Mouse (Mus musculus): ENCODE data around the gene Cc2d1a.

Gene Cc2d1a

DNA sequence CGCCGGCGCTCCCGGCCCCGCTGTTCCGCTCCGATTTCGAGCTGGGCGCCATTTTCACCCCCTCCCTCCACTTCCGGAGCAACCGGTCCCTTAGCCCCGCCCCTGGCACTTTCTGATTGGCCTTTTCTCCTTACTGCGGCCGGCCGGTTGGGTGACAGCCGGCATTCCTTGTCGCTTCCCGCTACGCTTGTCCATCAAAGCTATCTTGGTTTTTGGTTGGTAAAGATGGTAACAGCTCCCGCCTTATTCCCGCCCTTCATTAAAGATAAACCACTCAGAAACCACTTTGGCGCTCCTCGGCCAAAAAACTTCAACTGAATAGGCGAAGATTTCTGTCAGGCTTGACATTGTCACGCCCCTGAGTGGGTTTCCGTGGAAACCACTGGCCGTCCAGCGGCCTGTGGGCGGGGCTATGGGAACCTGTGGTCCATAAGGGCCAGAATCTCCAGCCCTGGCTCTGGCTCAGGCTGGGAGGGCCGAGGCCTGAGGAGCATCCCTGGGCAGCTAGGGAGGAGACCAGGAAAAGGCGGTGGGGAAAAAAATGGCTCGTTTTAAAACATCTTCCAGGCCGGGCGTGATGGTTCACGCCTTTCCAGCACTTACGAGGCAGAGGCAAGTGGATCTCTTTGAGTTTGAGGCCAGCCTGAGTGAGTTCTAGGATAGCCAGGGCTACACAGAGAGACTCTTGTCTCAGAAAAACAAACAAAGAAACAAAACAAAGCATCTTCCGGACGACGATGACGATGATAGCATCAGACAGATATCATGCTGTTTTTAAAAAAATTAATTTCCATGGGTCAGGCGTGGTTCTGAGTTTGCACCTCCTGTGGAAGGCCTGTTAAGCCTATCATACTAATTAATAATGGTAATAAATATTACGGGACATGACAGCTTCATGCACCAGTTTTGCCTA, 42.8 kb downstream of the Cc2d1a start, which contains the start of gene Dcaf15:
TSS of gene Dcaf15 (minus strand) at position 72 of the 913 bp plus-strand sequence.
- in situ Hi-C loops (cut with MboI) = no loop called here

DNA sequence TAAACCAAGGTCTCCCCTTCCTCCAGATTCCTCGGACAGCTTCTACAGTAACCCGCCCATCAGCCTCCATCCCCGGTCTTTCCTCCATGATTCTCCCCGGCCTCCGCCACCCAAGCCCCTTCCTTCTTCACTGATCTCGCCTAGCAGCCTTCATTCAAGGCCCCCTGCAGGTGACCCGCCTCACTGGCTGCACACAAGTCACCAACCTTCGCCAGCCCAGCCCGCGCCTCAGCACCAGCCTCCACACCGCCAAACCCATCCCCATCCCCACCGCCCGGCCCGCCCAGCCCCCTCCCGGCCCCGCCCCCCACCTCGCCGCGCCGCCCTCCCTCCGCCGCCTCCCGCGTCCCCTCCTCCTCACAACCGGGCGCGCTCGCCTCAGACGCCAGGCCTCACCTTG, 43.5 kb downstream of the Cc2d1a start:
- in situ Hi-C loops (cut with MboI) = no loop called here

GRCm38 (mm10) chr8:84103601-84104000, 44.1 kb downstream of the Cc2d1a start:
- in situ Hi-C loops (cut with MboI) = no loop called here

- in situ Hi-C loops (cut with MboI) = no loop called here
These were observed 46.1 kb downstream of the Cc2d1a start for GRCm38 (mm10) chr8:84101476-84102270.

GRCm38 (mm10) chr8:84098376-84098775, 49.4 kb downstream of the Cc2d1a start:
- in situ Hi-C loops (cut with MboI) = no loop called here

GRCm38 (mm10) chr8:84096061-84096460, 51.7 kb downstream of the Cc2d1a start:
- in situ Hi-C loops (cut with MboI) = no loop called here

DNA sequence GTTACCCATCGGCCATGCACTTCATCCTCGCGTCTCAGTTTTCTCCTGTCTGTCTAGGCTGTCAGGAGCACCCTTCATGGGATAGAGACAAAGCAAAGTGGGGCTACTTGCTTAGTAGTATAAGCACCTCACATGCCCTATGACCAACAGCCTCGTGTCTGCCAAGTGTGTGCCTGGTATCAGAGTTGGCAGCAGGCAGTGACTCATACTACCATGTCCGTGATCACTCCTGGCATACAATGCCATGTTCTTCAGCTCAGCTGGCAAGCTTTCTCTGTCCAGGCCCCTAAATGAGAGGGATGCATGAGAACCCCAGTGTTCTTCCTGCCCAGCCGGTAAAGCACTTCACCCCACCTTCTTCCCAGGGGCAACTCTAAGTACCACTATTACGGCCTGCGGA, 57.2 kb downstream of the Cc2d1a start:
- in situ Hi-C loops (cut with MboI) = no loop called here

DNA sequence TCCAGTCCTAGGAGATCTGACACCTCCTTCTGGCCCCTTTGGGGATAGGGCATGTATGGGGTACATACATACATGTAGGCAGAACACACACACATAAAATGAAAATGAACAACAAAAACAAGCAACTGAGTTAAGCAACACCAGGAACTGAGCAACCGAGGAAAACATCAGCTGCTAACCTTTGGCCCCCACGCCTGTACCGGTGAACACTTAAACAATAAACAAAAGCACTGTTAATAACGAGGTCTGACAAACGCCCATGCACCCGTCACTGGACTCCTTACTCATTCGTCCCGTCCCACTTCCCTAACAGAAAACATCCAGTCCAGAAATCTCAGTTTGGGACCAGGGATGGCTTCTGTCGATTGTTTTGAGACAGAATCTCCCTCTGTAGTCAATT, 58.5 kb downstream of the Cc2d1a start:
- in situ Hi-C loops (cut with MboI) = no loop called here

DNA sequence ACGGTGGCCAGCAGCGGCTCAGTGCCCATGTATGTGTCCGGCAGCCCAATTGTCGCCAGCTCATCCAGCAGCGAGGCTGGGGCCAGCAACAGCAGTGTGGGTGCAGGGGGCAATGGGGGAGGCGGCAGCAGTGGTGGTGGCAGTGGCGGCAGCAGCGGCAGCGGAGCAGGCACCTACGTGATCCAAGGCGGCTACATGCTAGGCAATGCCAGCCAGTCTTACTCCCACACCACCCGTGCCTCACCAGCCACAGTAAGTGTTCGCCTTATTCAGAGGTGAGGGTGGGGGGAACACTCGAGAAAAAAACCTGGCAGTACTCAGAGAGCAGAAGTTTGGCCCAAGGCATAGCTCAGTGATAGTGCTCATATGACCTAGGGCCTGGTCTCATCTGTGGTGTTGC, 59.9 kb downstream of the Cc2d1a start:
- in situ Hi-C loops (cut with MboI) = no loop called here

DNA sequence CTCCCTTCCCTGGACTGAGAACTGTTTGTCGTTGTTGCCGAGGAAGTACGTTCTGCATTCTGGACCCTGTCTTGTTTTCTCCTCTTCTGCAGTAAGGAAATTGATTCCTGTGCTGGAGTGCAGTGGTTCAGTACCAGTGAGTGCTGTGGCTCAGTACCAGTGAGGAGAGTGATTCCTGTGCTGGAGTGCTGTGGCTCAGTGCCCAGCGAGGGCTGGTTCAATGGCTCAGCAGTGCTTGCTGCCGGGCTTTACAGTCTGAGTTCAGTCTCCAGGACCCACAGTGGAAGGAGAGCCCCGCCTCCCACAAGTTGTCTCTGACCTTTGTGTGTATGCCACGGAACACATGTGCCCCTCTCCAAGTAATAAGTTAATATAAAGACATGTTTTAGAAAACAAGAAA, 60.6 kb downstream of the Cc2d1a start:
- in situ Hi-C loops (cut with MboI) = no loop called here

DNA sequence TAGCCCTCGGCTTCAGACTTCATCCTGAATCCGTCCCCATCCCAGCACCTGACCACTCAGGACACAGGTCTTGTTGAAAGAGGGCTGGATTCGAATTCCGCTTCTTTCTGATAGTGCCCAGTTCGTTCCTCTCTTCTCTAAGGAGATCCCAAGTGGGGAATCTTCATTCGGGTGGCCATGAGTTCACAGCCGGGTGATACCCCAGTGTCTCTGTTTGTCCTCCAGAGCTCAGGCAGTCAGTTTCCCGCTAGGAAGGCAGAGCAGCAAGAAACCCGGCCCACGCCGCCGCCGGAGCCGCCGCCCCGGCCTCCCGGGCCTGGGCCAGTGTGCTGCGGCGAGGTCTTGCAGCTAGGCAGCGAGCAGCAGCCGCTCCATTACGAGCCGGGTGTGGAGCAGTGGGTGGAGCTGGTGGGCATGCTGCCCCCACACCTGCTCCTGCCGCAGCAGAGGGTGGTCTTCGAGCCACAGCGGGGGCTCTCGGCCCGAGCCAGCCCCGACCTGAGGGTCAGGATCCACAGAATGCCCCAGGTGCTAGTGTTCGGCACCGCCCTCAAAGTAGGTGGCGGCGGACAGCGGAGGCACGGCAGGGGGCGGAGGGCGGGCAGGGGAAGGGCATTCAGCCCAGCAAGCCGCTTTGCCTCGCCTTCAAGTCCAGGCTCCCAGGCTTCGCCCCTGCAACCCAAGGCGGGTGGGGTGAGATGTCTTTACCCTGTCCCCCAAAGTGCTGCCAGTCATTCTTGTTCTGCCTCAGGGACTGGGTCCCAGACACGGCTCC, 63.2 kb downstream of the Cc2d1a start:
- in situ Hi-C loops (cut with MboI) = no loop called here

- in situ Hi-C loops (cut with MboI) = no loop called here
These were observed 63.9 kb downstream of the Cc2d1a start for GRCm38 (mm10) chr8:84083829-84084241.
